Mouse (Mus musculus) midbrain, postnatal 0 days (tissue): Measurements from ENCODE around the gene Rps27l. TPM values are rescaled to one million over a fixed set of nuclear protein-coding genes. Genes with fewer than 3 reads are reported as not detected.

Experiments used
- ATAC-seq: fragments of 200-750 bp; cut with Nextera tagmentation; 2 replicates; pipeline ENCODE4 v1.8.0; 2017; ENCODE audit warnings: moderate number of reproducible peaks, mild to moderate bottlenecking, moderate TSS enrichment, moderate library complexity; ENCODE audit not compliant: low FRiP score
- DNase-seq: peaks from one replicate; pipeline ENCODE4 v3.0.0-alpha.2; 2015; ENCODE audit warnings: low spot score
- H3K27ac ChIP-seq: fragments of 300-500 bp; sonication (generic); 2 replicates; pipeline ENCODE4 v1.5.1; 2014; ENCODE audit warnings: low read depth, mild to moderate bottlenecking, low read length, mixed read lengths
- H3K27me3 ChIP-seq: fragments of 300-500 bp; sonication (generic); 2 replicates; pipeline ENCODE4 v1.6.1; 2014; ENCODE audit warnings: low read length, control low read depth, mixed read lengths; ENCODE audit not compliant: insufficient read depth
- H3K36me3 ChIP-seq: fragments of 300-500 bp; sonication (generic); 2 replicates; pipeline ENCODE4 v1.6.1; 2014; ENCODE audit warnings: low read length, control low read depth, mixed read lengths; ENCODE audit not compliant: insufficient read depth
- H3K4me1 ChIP-seq: fragments of 300-500 bp; sonication (generic); 2 replicates; pipeline ENCODE4 v1.6.1; 2014; ENCODE audit warnings: mild to moderate bottlenecking, control low read depth, antibody characterized with exemption, low read length, mixed read lengths; ENCODE audit not compliant: insufficient read depth
- H3K4me2 ChIP-seq: fragments of 300-500 bp; sonication (generic); 2 replicates; pipeline ENCODE4 v1.6.1; 2014; ENCODE audit warnings: low read depth, mild to moderate bottlenecking, low read length, mixed read lengths; ENCODE audit not compliant: poor library complexity, severe bottlenecking
- H3K4me3 ChIP-seq: fragments of 300-500 bp; sonication (generic); 2 replicates; pipeline ENCODE4 v1.5.1; 2014; ENCODE audit warnings: low read depth, mild to moderate bottlenecking, low read length, moderate library complexity
- H3K9ac ChIP-seq: fragments of 300-500 bp; sonication (generic); replicated peaks from 2 replicates; pipeline ENCODE4 v1.6.1; 2014; ENCODE audit warnings: mild to moderate bottlenecking, low read length, moderate library complexity, mixed read lengths; ENCODE audit not compliant: poor library complexity, severe bottlenecking
- H3K9me3 ChIP-seq: fragments of 300-500 bp; sonication (generic); 2 replicates; pipeline ENCODE4 v1.6.1; 2016; ENCODE audit warnings: low read length, control low read depth
- CTCF ChIP-seq: IDR thresholded peaks from 2 replicates; pipeline ENCODE4 v1.5.1; 2016; ENCODE audit warnings: antibody characterized with exemption, mild to moderate bottlenecking
- WGBS: fragments of 180-500 bp; shearing (Covaris S2); extraction: QIAGEN DNeasy Blood & Tissue Kit; methylation state at CpG from one replicate; pipeline ENCODE4 v1.1.7; 2014; 5-methylcytosine and 5-hydroxymethylcytosine counted together
- polyA plus RNA-seq: library from polyadenylated mRNA; unstranded; fragments of >200 nt; fragmentation: Nextera tagmentation; extraction: Ambion mirVana; gene quantifications from 2 replicates; pipeline ENCODE4 v1.2.1, GENCODE M21; 2015
- total RNA-seq: library from RNA; depleted of rRNA; stranded (reverse); fragments of >200 nt; gene quantifications from 2 replicates; pipeline ENCODE4 v1.2.3, GENCODE M21; 2014

The Rps27l gene
- total and polyA plus RNA-seq, 2 experiments from 2014 or later = 51.7 to 168 TPM

DNA sequence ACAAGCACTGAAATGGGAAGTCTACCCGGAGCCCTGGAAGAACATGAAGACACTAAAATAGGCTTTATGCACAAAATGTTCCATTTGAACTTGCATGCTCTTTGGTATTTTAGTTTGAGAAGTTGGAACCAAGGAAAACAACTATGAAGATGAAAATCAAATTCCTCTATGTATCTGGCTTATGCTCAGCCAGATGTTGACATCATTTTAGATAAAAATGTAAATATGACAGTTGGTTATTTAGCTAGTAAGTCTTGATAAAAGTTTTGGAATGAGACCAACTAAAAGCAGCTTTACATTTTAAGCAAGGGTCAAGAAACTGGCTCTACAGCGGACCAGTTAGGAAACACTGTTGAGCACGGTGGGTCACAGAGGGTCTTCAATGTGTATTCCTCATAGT, 31.3 kb upstream of the Rps27l start:
- no peak for ATAC-seq

DNA sequence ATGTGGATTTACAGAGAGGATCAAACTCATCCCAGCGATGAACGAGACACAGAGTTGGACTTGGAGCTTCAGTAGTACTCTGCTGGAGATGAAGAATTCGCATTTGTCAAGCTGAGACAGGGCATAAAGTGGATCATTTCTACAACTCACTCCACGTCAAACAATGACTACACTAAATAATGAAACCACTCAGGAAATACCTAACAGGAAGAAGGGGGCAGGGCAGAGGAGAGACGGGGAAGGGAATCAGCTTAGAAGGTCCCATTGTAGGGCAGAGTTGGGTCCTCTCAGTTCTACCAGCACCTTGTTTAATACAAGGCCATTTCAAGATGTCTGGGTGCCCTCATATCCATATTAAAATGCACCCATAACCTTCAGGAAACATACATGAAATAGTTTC, 30.5 kb upstream of the Rps27l start:
- H3K27me3 ChIP-seq = no peaks in the 10 kb centered on the region
- ATAC-seq (no peak), DNase-seq (no peak)
- 0 out of 2 replicates have a peak, but pooled peaks cover 6% of the 10 kb centered on the region for H3K4me1 ChIP-seq
- no peak overlapping the region for H3K4me2 ChIP-seq
- H3K9ac ChIP-seq = no peak overlapping the region
- 91% methylated on average over 5 of the region's 5 CpGs for WGBS
- H3K27ac ChIP-seq = no peak overlapping the region
- H3K9me3 ChIP-seq = no peaks in the 10 kb centered on the region
- H3K36me3 ChIP-seq = no peaks in the 10 kb centered on the region; the same call in 1 of the 2 replicates
- TF ChIP-seq CTCF = no peak
- H3K4me3 ChIP-seq = no peak overlapping the region

More for the DNA sequence above, 31.3 kb upstream of the Rps27l start:
- Histone ChIP-seq H3K27me3 (no peaks in the 10 kb centered on the region), H3K4me3 (no peak overlapping the region), H3K9ac (no peak overlapping the region), H3K4me2 (no peak overlapping the region), H3K9me3 (no peaks in the 10 kb centered on the region), H3K4me1 (0 out of 2 replicates have a peak, but pooled peaks cover 6% of the 10 kb centered on the region), H3K36me3 (no peaks in the 10 kb centered on the region; the same call in 1 of the 2 replicates), H3K27ac (no peak overlapping the region)
- no peak for DNase-seq
- WGBS = 92% methylated on average over 3 of the region's 3 CpGs
- TF ChIP-seq CTCF = no peak

DNA sequence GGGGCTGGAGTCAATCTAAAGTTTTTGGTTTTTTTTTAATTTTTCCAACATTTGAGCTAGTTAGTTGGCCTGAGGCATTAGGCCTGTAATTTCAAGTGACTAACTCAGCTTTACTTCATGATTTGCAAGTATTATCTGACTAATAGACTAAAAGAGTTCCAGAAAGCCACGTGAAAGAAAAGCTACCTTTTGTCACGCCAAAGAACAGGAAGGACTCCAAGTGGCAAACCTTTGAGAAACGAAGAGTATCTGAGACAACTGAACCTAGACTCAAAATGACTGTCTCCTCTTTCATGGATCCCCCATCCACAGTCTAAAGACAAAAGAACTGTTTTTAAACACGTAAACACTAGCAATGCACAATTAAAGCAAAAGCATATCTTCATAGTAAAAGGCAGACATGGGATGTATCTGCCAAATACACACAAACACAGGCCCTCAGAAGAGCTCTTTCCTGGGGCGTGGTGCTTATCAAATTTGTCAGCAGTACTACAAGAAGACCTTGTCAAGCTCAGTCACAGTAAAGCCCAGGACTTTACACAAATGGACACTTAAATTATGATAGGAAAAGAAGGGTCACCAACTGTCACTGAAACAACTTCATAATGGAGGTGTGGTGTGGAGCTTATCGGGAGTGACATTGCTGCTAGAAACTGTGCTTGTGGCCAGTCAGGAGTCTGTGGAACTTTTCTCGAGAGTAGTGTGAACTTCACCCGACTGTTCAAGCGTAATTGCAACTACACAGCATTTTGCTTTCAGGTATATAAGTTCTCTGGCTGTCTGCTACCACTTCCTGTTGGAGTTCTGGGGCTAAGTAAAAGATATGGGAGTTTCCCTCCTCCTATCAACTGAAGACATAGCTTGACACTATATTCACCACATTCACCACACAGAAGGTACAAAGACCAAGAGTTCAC, 29.8 kb upstream of the Rps27l start:
- H3K4me2 ChIP-seq = no peak overlapping the region
- no peaks in the 10 kb centered on the region for H3K27me3 ChIP-seq
- 84% methylated on average over 9 of the region's 9 CpGs for WGBS
- H3K4me1 ChIP-seq = 0 out of 2 replicates have a peak, but pooled peaks cover 6% of the 10 kb centered on the region
- no peak for TF ChIP-seq CTCF
- H3K4me3 ChIP-seq = no peak overlapping the region
- no peak for DNase-seq
- ATAC-seq = no peak
- H3K27ac ChIP-seq = no peak overlapping the region
- no peaks in the 10 kb centered on the region for H3K9me3 ChIP-seq
- H3K9ac ChIP-seq = no peak overlapping the region
- no peaks in the 10 kb centered on the region; the same call in 1 of the 2 replicates for H3K36me3 ChIP-seq

DNA sequence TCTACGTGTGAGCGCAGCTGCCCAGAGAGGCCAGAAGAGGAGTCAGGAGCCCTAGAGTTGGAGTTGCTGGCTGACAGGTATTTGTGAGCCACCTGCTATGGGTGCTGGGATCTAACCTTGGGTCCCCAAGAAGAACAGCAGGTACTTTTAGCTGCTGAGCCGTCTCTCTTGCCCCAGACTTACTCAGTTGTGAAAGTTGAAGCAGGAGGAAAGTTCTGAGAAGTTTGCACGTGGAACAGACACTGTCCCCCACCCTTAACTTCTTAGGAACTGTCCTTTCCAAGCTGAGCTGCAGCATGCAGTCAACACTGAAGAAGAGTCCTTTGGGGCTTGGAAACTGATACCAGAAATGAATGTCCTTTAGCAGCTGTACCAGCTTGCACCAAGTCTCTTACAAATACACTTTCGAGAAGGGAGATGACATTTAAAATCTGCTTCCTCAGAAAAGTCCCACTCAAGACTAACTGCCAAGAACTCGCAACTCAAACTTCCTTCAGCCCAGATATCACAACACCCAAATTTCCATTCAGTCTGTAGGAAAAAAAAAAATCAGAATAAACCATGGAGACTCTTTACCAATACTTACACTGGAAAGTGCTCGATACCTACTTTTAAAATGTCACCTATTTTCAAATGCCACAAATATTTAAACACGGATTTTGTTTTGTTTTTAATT, 28.5 kb upstream of the Rps27l start:
- 0 out of 2 replicates have a peak, but pooled peaks cover 6% of the 10 kb centered on the region for H3K4me1 ChIP-seq
- H3K27me3 ChIP-seq = no peaks in the 10 kb centered on the region
- WGBS = 92% methylated on average over 8 of the region's 8 CpGs

DNA sequence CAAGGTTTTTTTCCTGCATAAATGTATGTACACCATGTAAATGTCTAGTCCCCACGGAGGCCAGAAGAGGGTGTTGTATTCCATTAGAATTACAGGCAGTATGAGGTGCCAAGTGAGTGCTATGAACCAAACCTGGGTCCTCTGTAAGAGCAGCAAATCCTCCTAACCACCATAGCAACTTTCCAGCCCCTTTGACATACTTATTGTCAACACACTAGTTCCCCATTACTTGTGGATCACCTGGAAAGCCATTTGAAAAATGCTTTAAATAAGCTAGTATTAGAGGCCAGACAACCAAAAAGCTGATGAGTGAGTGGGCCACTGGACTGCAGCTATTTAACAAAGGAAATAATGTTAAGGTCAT, 28.0 kb upstream of the Rps27l start:
- 77% methylated on average over 1 of the region's 1 CpGs for WGBS
- Histone ChIP-seq H3K4me2 (peak overlapping the region; percentile 72), H3K9me3 (no peaks in the 10 kb centered on the region), H3K4me1 (0 out of 2 replicates have a peak, but pooled peaks cover 6% of the 10 kb centered on the region), H3K27me3 (no peaks in the 10 kb centered on the region), H3K36me3 (no peaks in the 10 kb centered on the region; the same call in 1 of the 2 replicates), H3K27ac (no peak overlapping the region), H3K9ac (no peak overlapping the region), H3K4me3 (0 out of 2 replicates have a peak overlapping the region, but pooled peaks have one; percentile 3)
- ATAC-seq (no peak), DNase-seq (no peak)
- TF ChIP-seq CTCF = no peak

More for the DNA sequence above, 28.5 kb upstream of the Rps27l start:
- H3K27ac ChIP-seq = no peak overlapping the region
- no peaks in the 10 kb centered on the region; the same call in 1 of the 2 replicates for H3K36me3 ChIP-seq
- DNase-seq (no peak), ATAC-seq (no peak)
- no peak for TF ChIP-seq CTCF
- no peaks in the 10 kb centered on the region for H3K9me3 ChIP-seq
- no peak overlapping the region for H3K4me2 ChIP-seq
- H3K9ac ChIP-seq = no peak overlapping the region
- H3K4me3 ChIP-seq = no peak overlapping the region
